Mouse (Mus musculus): ENCODE results near the gene Tec.

Gene Tec

GRCm38 (mm10) chr5:72868091-72868875 is at the start of gene Tec:
Gene Tec, minus strand, starts transcription at chr5:72868483.
- peak; percentile 77 to 89 for DNase-seq (ENCODE audit: low spot score in 2 of 2)

- DNase-seq (ENCODE audit: low spot score in 2 of 2) = no peak
Measured at GRCm38 (mm10) chr5:72916851-72917250, 48.6 kb upstream of the Tec start.

GRCm38 (mm10) chr5:72916048-72916447 is 47.8 kb upstream of the Tec start:
- DNase-seq (ENCODE audit: low spot score in 2 of 2) = no peak

GRCm38 (mm10) chr5:72914633-72915561 is 46.6 kb upstream of the Tec start:
- DNase-seq (ENCODE audit: low spot score in 2 of 2) = peak in 1 of 2 experiments; percentile 30

- peak; percentile 97 to 99 for DNase-seq (ENCODE audit: low spot score in 2 of 2)
Measured at GRCm38 (mm10) chr5:72913648-72914557, 45.6 kb upstream of the Tec start, which contains the start of gene Slain2. Gene Slain2, plus strand, starts transcription at chr5:72914304.

GRCm38 (mm10) chr5:72911284-72911683 is 43.0 kb upstream of the Tec start:
- DNase-seq (ENCODE audit: low spot score in 2 of 2) = no peak

GRCm38 (mm10) chr5:72910373-72910772 is 42.1 kb upstream of the Tec start:
- DNase-seq (ENCODE audit: low spot score in 2 of 2) = no peak

- DNase-seq (ENCODE audit: low spot score in 2 of 2) = no peak
Measured at GRCm38 (mm10) chr5:72909363-72909762, 41.1 kb upstream of the Tec start.

GRCm38 (mm10) chr5:72908324-72908936 is 40.1 kb upstream of the Tec start:
- no peak for DNase-seq (ENCODE audit: low spot score in 2 of 2)

- DNase-seq (ENCODE audit: low spot score in 2 of 2) = no peak
Measured at GRCm38 (mm10) chr5:72907402-72907801, 39.1 kb upstream of the Tec start.

- no peak for DNase-seq (ENCODE audit: low spot score in 2 of 2)
Measured at GRCm38 (mm10) chr5:72904903-72905790, 36.9 kb upstream of the Tec start.

GRCm38 (mm10) chr5:72902876-72903516 is 34.7 kb upstream of the Tec start:
- no peak for DNase-seq (ENCODE audit: low spot score in 2 of 2)

- no peak for DNase-seq (ENCODE audit: low spot score in 2 of 2)
Measured at GRCm38 (mm10) chr5:72902312-72902711, 34.0 kb upstream of the Tec start.

GRCm38 (mm10) chr5:72901866-72902265 is 33.6 kb upstream of the Tec start:
- DNase-seq (ENCODE audit: low spot score in 2 of 2) = no peak

- no peak for DNase-seq (ENCODE audit: low spot score in 2 of 2)
Measured at GRCm38 (mm10) chr5:72899255-72899654, 31.0 kb upstream of the Tec start.

- no peak for DNase-seq (ENCODE audit: low spot score in 2 of 2)
Measured at GRCm38 (mm10) chr5:72897998-72898397, 29.7 kb upstream of the Tec start.

GRCm38 (mm10) chr5:72896478-72897279 is 28.4 kb upstream of the Tec start:
- DNase-seq (ENCODE audit: low spot score in 2 of 2) = no peak

- DNase-seq (ENCODE audit: low spot score in 2 of 2) = no peak
Measured at GRCm38 (mm10) chr5:72895261-72895660, 27.0 kb upstream of the Tec start.

- peak in 1 of 2 experiments; percentile 28 for DNase-seq (ENCODE audit: low spot score in 2 of 2)
Measured at GRCm38 (mm10) chr5:72893987-72894386, 25.7 kb upstream of the Tec start.
